ENCODE assay signal across 13 mouse cellular contexts in the genomic region with DNA sequence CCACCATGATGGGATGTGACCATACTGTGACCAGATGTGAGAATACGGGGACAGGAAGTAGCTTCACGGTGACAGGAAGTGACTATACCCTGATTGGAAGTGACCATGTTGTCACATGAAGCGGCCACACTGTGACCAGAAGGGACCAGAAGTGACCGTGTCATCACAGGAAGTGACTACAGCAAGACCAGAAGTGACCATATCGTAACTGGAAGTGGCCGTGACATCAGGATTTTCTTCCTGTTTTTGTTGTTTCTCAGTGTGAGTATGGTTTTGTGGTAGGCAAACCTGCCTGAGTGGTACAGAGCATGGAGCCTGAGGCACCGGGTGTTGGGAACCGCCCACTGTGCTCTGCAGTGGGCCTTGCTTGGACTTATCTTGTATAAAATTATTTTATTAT.
DNase-seq lines count a peak whose midpoint lies in the region; ATAC-seq lines count a peak whose summit lies in the region.
"Had no signal": no experiment of that assay in that cellular context is flagged by ENCODE, and none has a peak within 500 bp of the region (broad histone marks: within the 10 kb centered on the region; RNA-seq: fewer than 3 reads in every experiment).

No protein-coding gene starts in this region.

- no peaks in the 10 kb centered on the region for H3K9me3 ChIP-seq in forebrain, embryonic 11.5 days (ENCODE audit: control insufficient read depth, low read length)
- H3K9me3 ChIP-seq in forebrain, embryonic 12.5 days = no peaks in the 10 kb centered on the region
- H3K9me3 ChIP-seq in neural tube, embryonic 15.5 days (replicated peaks) = no peaks in the 10 kb centered on the region
- H3K9me3 ChIP-seq in neural tube, embryonic 11.5 days (ENCODE audit: control insufficient read depth, low read length) = no peaks in the 10 kb centered on the region
- H3K9me3 ChIP-seq: heart, embryonic 15.5 days; limb, embryonic 15.5 days had no signal

- H3K36me3 ChIP-seq in forebrain, embryonic 11.5 days (ENCODE audit: control insufficient read depth, insufficient read depth, low read length) = no peaks in the 10 kb centered on the region
- no peaks in the 10 kb centered on the region for H3K36me3 ChIP-seq in forebrain, embryonic 12.5 days (replicated peaks)
- H3K36me3 ChIP-seq in neural tube, embryonic 15.5 days = no peaks in the 10 kb centered on the region
- H3K36me3 ChIP-seq in neural tube, embryonic 11.5 days (ENCODE audit: control insufficient read depth, insufficient read depth, low read length) = no peaks in the 10 kb centered on the region
- H3K36me3 ChIP-seq: heart, embryonic 15.5 days; limb, embryonic 15.5 days had no signal

- peak; percentile 55 for DNase-seq in forebrain, embryonic 11.5 days (ENCODE audit: low spot score)
- DNase-seq in neural tube, embryonic 10.5 days (ENCODE audit: extremely low spot score, low spot score) = peak; percentile 32
- DNase-seq in embryo, embryonic 9.5 days (ENCODE audit: extremely low spot score) = peak; percentile 10
- peak; percentile 29 for DNase-seq in neural tube, embryonic 11.5 days (ENCODE audit: low spot score)
- DNase-seq in layer of hippocampus, postnatal 14 days (ENCODE audit: low spot score in 2 of 2) = no peak

- no peak overlapping the region for H3K4me3 ChIP-seq in forebrain, embryonic 11.5 days (ENCODE audit: low read depth, low read length)
- H3K4me3 ChIP-seq in forebrain, embryonic 12.5 days (replicated peaks) = no peak overlapping the region
- no peak overlapping the region for H3K4me3 ChIP-seq in neural tube, embryonic 15.5 days (replicated peaks)
- no peak overlapping the region for H3K4me3 ChIP-seq in neural tube, embryonic 11.5 days (ENCODE audit: low read depth, low read length)
- H3K4me3 ChIP-seq: erythroblast, embryonic 14.5 days; heart, embryonic 15.5 days; limb, embryonic 15.5 days had no signal

- no peak overlapping the region for H3K4me2 ChIP-seq in forebrain, embryonic 11.5 days (ENCODE audit: low read depth, low read length, severe bottlenecking)
- no peak overlapping the region for H3K4me2 ChIP-seq in forebrain, embryonic 12.5 days
- H3K4me2 ChIP-seq in neural tube, embryonic 15.5 days = no peak overlapping the region
- no peak overlapping the region for H3K4me2 ChIP-seq in neural tube, embryonic 11.5 days (ENCODE audit: low read depth)
- H3K4me2 ChIP-seq: heart, embryonic 15.5 days; limb, embryonic 15.5 days had no signal

- no peak overlapping the region for H3K9ac ChIP-seq in forebrain, embryonic 11.5 days (ENCODE audit: low read length)
- no peak overlapping the region for H3K9ac ChIP-seq in forebrain, embryonic 12.5 days
- H3K9ac ChIP-seq in neural tube, embryonic 15.5 days (replicated peaks) = no peak overlapping the region
- H3K9ac ChIP-seq in neural tube, embryonic 11.5 days (ENCODE audit: low read length) = no peak overlapping the region
- H3K9ac ChIP-seq: heart, embryonic 15.5 days; limb, embryonic 15.5 days had no signal

- no peaks in the 10 kb centered on the region for H3K27me3 ChIP-seq in forebrain, embryonic 11.5 days (ENCODE audit: control insufficient read depth, insufficient read depth, low read length)
- no peaks in the 10 kb centered on the region for H3K27me3 ChIP-seq in forebrain, embryonic 12.5 days
- H3K27me3 ChIP-seq in neural tube, embryonic 15.5 days (replicated peaks) = no peaks in the 10 kb centered on the region
- H3K27me3 ChIP-seq in neural tube, embryonic 11.5 days (ENCODE audit: control insufficient read depth, insufficient read depth, low read length) = no peaks in the 10 kb centered on the region
- H3K27me3 ChIP-seq: heart, embryonic 15.5 days; limb, embryonic 15.5 days had no signal

- ATAC-seq in forebrain, embryonic 11.5 days (replicated peaks; ENCODE audit: low FRiP score) = no peak
- ATAC-seq in forebrain, embryonic 12.5 days (ENCODE audit: low FRiP score) = no peak
- ATAC-seq in neural tube, embryonic 15.5 days (ENCODE audit: low FRiP score) = no peak
- no peak for ATAC-seq in neural tube, embryonic 11.5 days (ENCODE audit: insufficient read depth, low FRiP score, low TSS enrichment)
- no peak for ATAC-seq in inflammation-experienced regulatory T-cells, adult 6 months

- 94% methylated on average over 8 of the region's 8 CpGs for WGBS in forebrain, embryonic 11.5 days
- WGBS in forebrain, embryonic 12.5 days = 95% methylated on average over 8 of the region's 8 CpGs
- WGBS in neural tube, embryonic 15.5 days = 93% methylated on average over 8 of the region's 8 CpGs
- 91% methylated on average over 8 of the region's 8 CpGs for WGBS in neural tube, embryonic 11.5 days

- H3K27ac ChIP-seq in forebrain, embryonic 11.5 days (ENCODE audit: low read depth, low read length) = no peak overlapping the region
- H3K27ac ChIP-seq in forebrain, embryonic 12.5 days = no peak overlapping the region
- H3K27ac ChIP-seq in neural tube, embryonic 15.5 days (replicated peaks) = no peak overlapping the region
- no peak overlapping the region for H3K27ac ChIP-seq in neural tube, embryonic 11.5 days (ENCODE audit: low read depth, low read length)
- H3K27ac ChIP-seq: heart, embryonic 15.5 days; kidney, postnatal 0 days; limb, embryonic 15.5 days; stomach, postnatal 0 days had no signal

- no peaks in the 10 kb centered on the region for H3K4me1 ChIP-seq in forebrain, embryonic 11.5 days (replicated peaks; ENCODE audit: control insufficient read depth, insufficient read depth, low read length)
- H3K4me1 ChIP-seq in forebrain, embryonic 12.5 days = no peaks in the 10 kb centered on the region
- peaks cover 2% of the 10 kb centered on the region; the same call in 1 of the 2 replicates for H3K4me1 ChIP-seq in neural tube, embryonic 15.5 days
- H3K4me1 ChIP-seq in neural tube, embryonic 11.5 days (ENCODE audit: control insufficient read depth, insufficient read depth, low read length) = no peaks in the 10 kb centered on the region
- H3K4me1 ChIP-seq: limb, embryonic 15.5 days had no signal

Comparison
In these comparisons a context has a peak if more than half of its experiments do, and no peak if none do; other contexts are left out.
1. DNase-seq: peak in forebrain, embryonic 11.5 days (single experiment), neural tube, embryonic 10.5 days (single experiment), embryo, embryonic 9.5 days (single experiment) and neural tube, embryonic 11.5 days (single experiment); none in layer of hippocampus, postnatal 14 days (0 of 2).